Mouse (Mus musculus) mouse embryonic stem cell (cell line): ENCODE data around the gene Itpr3.

Source experiments
- in situ Hi-C, 2 experiments: fragments of 300-500 bp; cut with MboI; formaldehyde crosslinking; loops; 1 replicate in 1 of 2; 3 replicates in 1 of 2; pipeline ENCODE4 v1.14.3; 2019 to 2020; ENCODE audit warnings: low sequenced_read_pairs in 2 of 2, low pct_unique_long_range_greater_than_20kb in 1 of 2, mixed read lengths in 1 of 2; ENCODE audit not compliant: unreplicated experiment in 1 of 2

Gene Itpr3

GRCm38 (mm10) chr17:27153773-27154193, 96.7 kb downstream of the Itpr3 start:
- in situ Hi-C loops, result loop anchor here in 1 of 2 experiments (25.0 kb wide), 1 partner anchor 359 kb away; the partner anchor contains the start of gene Grm4

GRCm38 (mm10) chr17:27154256-27154655, 97.2 kb downstream of the Itpr3 start:
- in situ Hi-C loops, result loop anchor here in 1 of 2 experiments (25.0 kb wide), 1 partner anchor 358 kb away; the partner anchor contains the start of gene Grm4

GRCm38 (mm10) chr17:27154881-27155280, 97.8 kb downstream of the Itpr3 start:
- in situ Hi-C loops, result loop anchor here in 1 of 2 experiments (25.0 kb wide), 1 partner anchor 357 kb away; the partner anchor contains the start of gene Grm4

GRCm38 (mm10) chr17:27155752-27156151, 98.6 kb downstream of the Itpr3 start:
- in situ Hi-C loops, result loop anchor here in 1 of 2 experiments (25.0 kb wide), 1 partner anchor 357 kb away; the partner anchor contains the start of gene Grm4

GRCm38 (mm10) chr17:27158439-27158838, 101.3 kb downstream of the Itpr3 start:
- in situ Hi-C loops, result loop anchor here in 1 of 2 experiments (25.0 kb wide), 1 partner anchor 354 kb away; the partner anchor contains the start of gene Grm4

GRCm38 (mm10) chr17:27159169-27159568, 102.1 kb downstream of the Itpr3 start:
- in situ Hi-C loops, result loop anchor here in 1 of 2 experiments (25.0 kb wide), 1 partner anchor 353 kb away; the partner anchor contains the start of gene Grm4

GRCm38 (mm10) chr17:27160905-27161304, 103.8 kb downstream of the Itpr3 start:
- in situ Hi-C loops, result loop anchor here (10.0 to 25.0 kb wide), 2 partner anchors 234 to 351 kb away; partner anchors contain the start of gene Grm4 (in 1 of the 2)

GRCm38 (mm10) chr17:27165054-27165773, 108.1 kb downstream of the Itpr3 start:
- in situ Hi-C loops, result loop anchor here (10.0 to 25.0 kb wide), 2 partner anchors 230 to 347 kb away; partner anchors contain the start of gene Grm4 (in 1 of the 2)

- in situ Hi-C loops, result loop anchor here (10.0 to 25.0 kb wide), 2 partner anchors 228 to 345 kb away; partner anchors contain the start of gene Grm4 (in 1 of the 2)
Measured at GRCm38 (mm10) chr17:27166901-27167300, 109.8 kb downstream of the Itpr3 start.

GRCm38 (mm10) chr17:27167545-27167944, 110.4 kb downstream of the Itpr3 start, which contains the start of gene Ip6k3:
Gene Ip6k3, minus strand, starts transcription at chr17:27167795.
- in situ Hi-C loops, result loop anchor here (10.0 to 25.0 kb wide), 2 partner anchors 227 to 345 kb away; partner anchors contain the start of gene Grm4 (in 1 of the 2)

GRCm38 (mm10) chr17:27168569-27168968, 111.5 kb downstream of the Itpr3 start:
- in situ Hi-C loops, result loop anchor here (10.0 to 25.0 kb wide), 2 partner anchors 226 to 344 kb away; partner anchors contain the start of gene Grm4 (in 1 of the 2)

GRCm38 (mm10) chr17:27169952-27170695, 113.0 kb downstream of the Itpr3 start:
- in situ Hi-C loops, result loop anchor here (10.0 to 25.0 kb wide), 2 partner anchors 225 to 342 kb away; partner anchors contain the start of gene Grm4 (in 1 of the 2)

- in situ Hi-C loops, result loop anchor here in 1 of 2 experiments (25.0 kb wide), 1 partner anchor 341 kb away; the partner anchor contains the start of gene Grm4
Measured at GRCm38 (mm10) chr17:27171121-27171520, 114.0 kb downstream of the Itpr3 start.
